Mouse (Mus musculus) kidney, adult 18-20 months (tissue): ENCODE measurements around the gene Dip2b.

Experiments
- DNase-seq: peaks from one replicate; pipeline ENCODE4 v3.0.0; 2021

The Dip2b gene

DNA sequence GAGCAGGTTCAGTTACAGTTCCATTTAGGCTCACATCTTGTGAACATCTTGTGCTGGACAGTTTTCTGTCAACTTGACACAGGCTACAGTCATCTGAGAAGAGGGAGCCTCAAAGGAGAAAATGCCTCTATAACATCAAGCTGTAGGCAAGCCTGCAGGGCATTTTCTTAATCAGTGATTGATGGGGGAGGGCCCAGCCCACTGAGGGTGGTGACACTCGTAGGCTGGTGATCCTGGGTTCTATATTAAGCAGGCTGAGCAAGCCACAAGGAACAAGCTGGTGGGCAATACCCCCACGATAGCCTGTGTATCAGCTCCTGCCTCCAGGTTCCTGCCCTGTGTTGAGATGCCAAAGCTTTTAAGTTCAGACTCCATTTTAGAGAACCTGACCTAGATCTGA lies 230.5 kb downstream of the Dip2b start:
- DNase-seq: no peak
